Mouse (Mus musculus) liver, embryonic 14.5 days (tissue): ENCODE results near the gene Khdrbs1.

ENCODE experiments used
- CTCF ChIP-seq: IDR thresholded peaks from 2 replicates; pipeline ENCODE4 v1.5.1; 2016; ENCODE audit warnings: antibody characterized with exemption, low read depth, control low read depth
- EP300 ChIP-seq: IDR thresholded peaks from 2 replicates; pipeline ENCODE4 v1.6.1; 2016; ENCODE audit warnings: antibody characterized with exemption, low read depth

DNA sequence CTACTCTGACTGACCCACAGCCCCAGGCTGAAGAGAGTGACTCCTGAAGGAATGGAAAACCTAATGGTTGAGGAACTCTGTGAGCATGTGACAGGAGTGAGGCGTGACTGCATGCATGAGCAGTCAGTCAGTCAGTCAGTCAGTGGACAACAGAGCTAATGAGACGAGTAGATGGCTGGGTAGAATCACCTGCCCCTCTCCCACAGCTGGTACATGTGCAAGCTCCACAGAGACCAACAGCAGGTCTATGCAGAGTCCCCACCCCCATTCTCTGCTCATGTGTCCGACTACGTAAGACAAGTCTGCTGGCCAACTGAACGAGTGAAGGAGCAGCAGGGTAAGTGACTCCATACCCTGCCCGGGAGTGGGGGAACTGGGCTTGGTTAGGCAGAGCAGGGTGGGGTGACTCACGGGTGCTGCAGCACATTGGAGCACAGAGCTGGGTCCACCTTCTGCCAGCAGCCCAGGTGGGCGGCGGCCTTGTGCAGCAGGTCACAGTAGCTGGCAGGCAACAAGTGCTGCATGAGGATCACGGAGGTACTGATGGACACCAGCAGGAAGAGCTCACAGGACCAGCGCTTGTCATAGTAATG is 58.1 kb downstream of the Khdrbs1 start:
- TF ChIP-seq CTCF (no peak), EP300 (no peak)
